Mouse (Mus musculus): Measurements from ENCODE around the gene Vmn2r60.
"Not testable (repeated sequence)": the region's sequence is repeated elsewhere in the genome, so short reads cannot be mapped to it uniquely, and the experiment has no call there.

The Vmn2r60 gene

DNA sequence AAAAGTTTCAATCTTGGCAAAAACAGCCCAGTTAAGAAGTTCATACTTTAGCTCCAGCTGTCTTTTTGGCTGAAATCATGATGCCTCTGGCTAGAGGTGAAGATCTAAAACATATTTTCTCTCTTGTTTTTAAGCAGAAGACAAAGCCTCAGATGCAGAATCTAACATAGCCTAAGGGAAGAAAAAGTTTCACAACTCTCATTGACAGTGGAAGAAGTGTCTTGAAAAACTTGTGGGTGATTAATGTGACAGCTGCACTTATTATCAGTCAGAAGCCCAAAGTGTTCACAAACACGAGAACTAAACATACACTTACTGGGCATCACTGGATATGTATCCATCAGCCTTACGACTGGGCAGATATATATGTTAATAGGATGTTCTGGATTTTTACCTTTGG, at the start of gene Vmn2r60:
Vmn2r60 (plus strand) TSS at position 301 of the 400 bp plus-strand sequence.
- ATAC-seq (ENCODE audit: insufficient number of reproducible peaks, low FRiP score, low TSS enrichment), result no peak

GRCm38 (mm10) chr7:42058923-42059322, 48.6 kb upstream of the Vmn2r60 start, which contains the start of gene Vmn2r59:
Gene Vmn2r59 (minus strand): TSS chr7:42059023.
- no peak for ATAC-seq (ENCODE audit: insufficient number of reproducible peaks, low FRiP score, low TSS enrichment)

DNA sequence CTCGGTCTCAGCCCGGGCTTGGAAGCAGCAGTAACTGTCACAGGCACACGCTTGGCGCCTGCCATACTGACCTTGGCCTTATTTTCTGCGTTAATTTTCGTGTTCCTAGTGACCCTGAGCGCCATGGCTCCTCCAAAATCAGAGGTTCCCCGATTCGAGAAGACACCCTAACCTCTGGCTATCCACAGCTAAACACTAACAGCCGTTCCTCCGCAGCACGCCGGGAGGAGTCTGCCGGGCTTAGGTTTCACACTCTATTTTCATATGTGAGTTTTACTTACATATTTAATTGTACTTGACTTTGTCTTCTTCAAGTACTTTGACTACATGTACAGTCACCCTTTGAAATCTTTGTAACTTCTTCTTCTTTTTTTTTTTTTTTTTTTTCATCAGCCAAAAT, 509 bp upstream of the Vmn2r60 start:
- ATAC-seq (ENCODE audit: insufficient number of reproducible peaks, low FRiP score, low TSS enrichment), result not testable (repeated sequence)
